Mouse (Mus musculus): ENCODE data around the gene Mmd. TPM values are rescaled to one million over a fixed set of nuclear protein-coding genes. Genes with fewer than 3 reads are reported as not detected.

Gene Mmd
- polyA plus RNA-seq, 2 experiments, result 5.0 TPM

GRCm38 (mm10) chr11:90224914-90225470, 24.3 kb upstream of the Mmd start:
- no peaks in the 10 kb centered on the region for H3K36me3 ChIP-seq (replicated peaks; ENCODE audit: control insufficient read depth, insufficient read depth, low read depth)
- peak in 1 of 3 experiments; percentile 23 for DNase-seq (ENCODE audit: low read depth in 3 of 3, low spot score in 3 of 3)
- H3K9me3 ChIP-seq (ENCODE audit: control insufficient read depth, low read length), result no peaks in the 10 kb centered on the region
- ATAC-seq (ENCODE audit: insufficient read depth), result peak; percentile 41; the same call in 1 of the 2 replicates
- H3K4me1 ChIP-seq (replicated peaks; ENCODE audit: control insufficient read depth in 2 of 2, insufficient read depth in 2 of 2, low read length in 1 of 2), result peaks cover 0 to 10% of the 10 kb centered on the region in 2 experiments; a peak in 2 of 4 replicates
- WGBS (ENCODE audit: insufficient replicate concordance), result 6% methylated on average over 11 of the region's 11 CpGs
- no peak for TF ChIP-seq CTCF (IDR thresholded peaks at IDR 0.05; ENCODE audit: low read depth)
- no peak for TF ChIP-seq EP300 (IDR thresholded peaks at IDR 0.05; ENCODE audit: low read depth)
- no peak overlapping the region for H3K4me2 ChIP-seq (ENCODE audit: low read depth)
- no peak overlapping the region for H3K4me3 ChIP-seq (ENCODE audit: insufficient read depth in 1 of 2, low read depth in 2 of 2, low read length in 2 of 2)
- H3K9ac ChIP-seq (replicated peaks), result no peak overlapping the region
- H3K27ac ChIP-seq, result no peak overlapping the region
- no peaks in the 10 kb centered on the region for H3K27me3 ChIP-seq (ENCODE audit: control insufficient read depth, insufficient read depth, low read length)

GRCm38 (mm10) chr11:90227000-90227922, 22.0 kb upstream of the Mmd start:
- no peaks in the 10 kb centered on the region for H3K27me3 ChIP-seq (ENCODE audit: control insufficient read depth, insufficient read depth, low read length)
- H3K9ac ChIP-seq (replicated peaks), result no peak overlapping the region
- DNase-seq (ENCODE audit: low read depth in 3 of 3, low spot score in 3 of 3), result no peak
- H3K4me1 ChIP-seq (replicated peaks; ENCODE audit: control insufficient read depth in 2 of 2, insufficient read depth in 2 of 2, low read length in 1 of 2), result peaks cover 0 to 18% of the 10 kb centered on the region in 2 experiments; a peak in 2 of 4 replicates
- H3K9me3 ChIP-seq (ENCODE audit: control insufficient read depth, low read length), result no peaks in the 10 kb centered on the region
- no peak overlapping the region for H3K27ac ChIP-seq
- H3K4me3 ChIP-seq (ENCODE audit: insufficient read depth in 1 of 2, low read depth in 2 of 2, low read length in 2 of 2), result no peak overlapping the region
- 43% methylated on average over 12 of the region's 12 CpGs for whole genome bisulfite sequencing (ENCODE audit: insufficient replicate concordance)
- no peak for ATAC-seq (ENCODE audit: insufficient read depth)
- H3K36me3 ChIP-seq (replicated peaks; ENCODE audit: control insufficient read depth, insufficient read depth, low read depth), result no peaks in the 10 kb centered on the region
- TF ChIP-seq CTCF (IDR thresholded peaks at IDR 0.05; ENCODE audit: low read depth) (no peak), EP300 (IDR thresholded peaks at IDR 0.05; ENCODE audit: low read depth) (no peak)
- no peak overlapping the region for H3K4me2 ChIP-seq (ENCODE audit: low read depth)

GRCm38 (mm10) chr11:90228251-90228949, 20.9 kb upstream of the Mmd start:
- no peaks in the 10 kb centered on the region for H3K36me3 ChIP-seq (replicated peaks; ENCODE audit: control insufficient read depth, insufficient read depth, low read depth)
- H3K4me1 ChIP-seq (replicated peaks; ENCODE audit: control insufficient read depth in 2 of 2, insufficient read depth in 2 of 2, low read length in 1 of 2), result peaks cover 0 to 18% of the 10 kb centered on the region in 2 experiments; a peak in 2 of 4 replicates
- H3K9ac ChIP-seq (replicated peaks), result no peak overlapping the region
- TF ChIP-seq EP300 (IDR thresholded peaks at IDR 0.05; ENCODE audit: low read depth), result no peak
- no peak for TF ChIP-seq CTCF (IDR thresholded peaks at IDR 0.05; ENCODE audit: low read depth)
- ATAC-seq (ENCODE audit: insufficient read depth) (no peak), DNase-seq (ENCODE audit: low read depth in 3 of 3, low spot score in 3 of 3) (no peak)
- H3K27ac ChIP-seq, result no peak overlapping the region
- H3K27me3 ChIP-seq (ENCODE audit: control insufficient read depth, insufficient read depth, low read length), result no peaks in the 10 kb centered on the region
- no peaks in the 10 kb centered on the region for H3K9me3 ChIP-seq (ENCODE audit: control insufficient read depth, low read length)
- 56% methylated on average over 9 of the region's 9 CpGs for WGBS (ENCODE audit: insufficient replicate concordance)
- no peak overlapping the region for H3K4me2 ChIP-seq (ENCODE audit: low read depth)
- no peak overlapping the region for H3K4me3 ChIP-seq (ENCODE audit: insufficient read depth in 1 of 2, low read depth in 2 of 2, low read length in 2 of 2)

- no peak overlapping the region for H3K27ac ChIP-seq
- H3K9me3 ChIP-seq (ENCODE audit: control insufficient read depth, low read length), result no peaks in the 10 kb centered on the region
- H3K9ac ChIP-seq (replicated peaks), result no peak overlapping the region
- TF ChIP-seq EP300 (IDR thresholded peaks at IDR 0.05; ENCODE audit: low read depth) (no peak), CTCF (IDR thresholded peaks at IDR 0.05; ENCODE audit: low read depth) (no peak)
- DNase-seq (ENCODE audit: low read depth in 3 of 3, low spot score in 3 of 3) (no peak), ATAC-seq (ENCODE audit: insufficient read depth) (no peak)
- no peak overlapping the region for H3K4me3 ChIP-seq (ENCODE audit: insufficient read depth in 1 of 2, low read depth in 2 of 2, low read length in 2 of 2)
- H3K4me2 ChIP-seq (ENCODE audit: low read depth), result no peak overlapping the region
- H3K27me3 ChIP-seq (ENCODE audit: control insufficient read depth, insufficient read depth, low read length), result no peaks in the 10 kb centered on the region
- H3K36me3 ChIP-seq (replicated peaks; ENCODE audit: control insufficient read depth, insufficient read depth, low read depth), result no peaks in the 10 kb centered on the region
- H3K4me1 ChIP-seq (replicated peaks; ENCODE audit: control insufficient read depth in 2 of 2, insufficient read depth in 2 of 2, low read length in 1 of 2), result peaks cover 0 to 11% of the 10 kb centered on the region in 2 experiments; a peak in 2 of 4 replicates
Measured at GRCm38 (mm10) chr11:90229800-90230199, 19.5 kb upstream of the Mmd start.

- DNase-seq (ENCODE audit: low read depth in 3 of 3, low spot score in 3 of 3) (no peak), ATAC-seq (ENCODE audit: insufficient read depth) (no peak)
- no peak overlapping the region for H3K4me2 ChIP-seq (ENCODE audit: low read depth)
- 54% methylated on average over 2 of the region's 2 CpGs for WGBS (ENCODE audit: insufficient replicate concordance)
- H3K27me3 ChIP-seq (ENCODE audit: control insufficient read depth, insufficient read depth, low read length), result no peaks in the 10 kb centered on the region
- TF ChIP-seq CTCF (IDR thresholded peaks at IDR 0.05; ENCODE audit: low read depth) (no peak), EP300 (IDR thresholded peaks at IDR 0.05; ENCODE audit: low read depth) (no peak)
- no peak overlapping the region for H3K4me3 ChIP-seq (ENCODE audit: insufficient read depth in 1 of 2, low read depth in 2 of 2, low read length in 2 of 2)
- H3K9me3 ChIP-seq (ENCODE audit: control insufficient read depth, low read length), result no peaks in the 10 kb centered on the region
- H3K27ac ChIP-seq, result no peak overlapping the region
- H3K4me1 ChIP-seq (replicated peaks; ENCODE audit: control insufficient read depth in 2 of 2, insufficient read depth in 2 of 2, low read length in 1 of 2), result peaks cover 0 to 11% of the 10 kb centered on the region in 2 experiments; a peak in 2 of 4 replicates
- no peaks in the 10 kb centered on the region for H3K36me3 ChIP-seq (replicated peaks; ENCODE audit: control insufficient read depth, insufficient read depth, low read depth)
- H3K9ac ChIP-seq (replicated peaks), result no peak overlapping the region
Measured at GRCm38 (mm10) chr11:90230671-90231070, 18.6 kb upstream of the Mmd start.

Data from liver, embryonic 14.5 days (tissue).